Mouse (Mus musculus) left cerebral cortex, postnatal 4 days (tissue): ENCODE data around the gene Tk1. TPM values are rescaled to one million over a fixed set of nuclear protein-coding genes. Genes with fewer than 3 reads are reported as not detected.
"Not testable (repeated sequence)": the region's sequence is repeated elsewhere in the genome, so short reads cannot be mapped to it uniquely, and the experiment has no call there.

Experiments
- DNase-seq: peaks from one replicate; pipeline ENCODE4 v3.0.0-alpha.2; 2022
- intact Hi-C: fragments of 180-260 bp; cut with DNase I; formaldehyde crosslinking; loops from one replicate; pipeline ENCODE4 v1.15.1; 2025
- total RNA-seq, 2 experiments: library from RNA; stranded (reverse); gene quantifications; 2 replicates each; pipeline ENCODE4 v1.2.3; 2021

Gene Tk1
- total RNA-seq, 2 experiments from 2014 or later: 8.9 to 9.0 TPM

GRCm38 (mm10) chr11:117826164-117826563 is 272 bp upstream of the Tk1 start:
- intact Hi-C loops: loop anchor here (10.0 kb wide), 3 partner anchors 121 to 751 kb away; no protein-coding TSS in a partner anchor
- no peak for DNase-seq

GRCm38 (mm10) chr11:117824060-117824969 is 1.6 kb downstream of the Tk1 start:
- DNase-seq: peak; percentile 79

GRCm38 (mm10) chr11:117823411-117823810 is 2.5 kb downstream of the Tk1 start:
- intact Hi-C loops: loop anchor here (10.0 kb wide), 3 partner anchors 119 to 749 kb away; no protein-coding TSS in a partner anchor
- DNase-seq: no peak

More at GRCm38 (mm10) chr11:117824060-117824969, 1.6 kb downstream of the Tk1 start:
- intact Hi-C loops: loop anchor here (2.0 to 10.0 kb wide), 4 partner anchors 120 to 750 kb away; no protein-coding TSS in a partner anchor

- no peak for DNase-seq
- intact Hi-C loops: loop anchor here (10.0 kb wide), 3 partner anchors 118 to 748 kb away; no protein-coding TSS in a partner anchor
Measured at GRCm38 (mm10) chr11:117822728-117823241, 3.1 kb downstream of the Tk1 start.

GRCm38 (mm10) chr11:117821868-117822267 is 4.0 kb downstream of the Tk1 start:
- intact Hi-C loops: loop anchor here (10.0 kb wide), 3 partner anchors 117 to 747 kb away; no protein-coding TSS in a partner anchor
- DNase-seq: no peak

- intact Hi-C loops: loop anchor here (10.0 kb wide), 3 partner anchors 115 to 745 kb away; no protein-coding TSS in a partner anchor
- no peak for DNase-seq
Measured at GRCm38 (mm10) chr11:117820173-117820572, 5.7 kb downstream of the Tk1 start.

- intact Hi-C loops: no loop called here
- DNase-seq: no peak
Measured at GRCm38 (mm10) chr11:117819095-117819494, 6.8 kb downstream of the Tk1 start.

GRCm38 (mm10) chr11:117816389-117816996 is 9.4 kb downstream of the Tk1 start:
- DNase-seq: no peak
- intact Hi-C loops: no loop called here

- DNase-seq, intact Hi-C loops: not testable (repeated sequence)
Measured at GRCm38 (mm10) chr11:117815850-117816249, 10.0 kb downstream of the Tk1 start.

- intact Hi-C loops: no loop called here
- no peak for DNase-seq
Measured at GRCm38 (mm10) chr11:117814704-117815366, 11.1 kb downstream of the Tk1 start.

GRCm38 (mm10) chr11:117813867-117814266 is 12.0 kb downstream of the Tk1 start:
- intact Hi-C loops: no loop called here
- no peak for DNase-seq

GRCm38 (mm10) chr11:117810401-117811046 is 15.4 kb downstream of the Tk1 start:
- peak; percentile 82 for DNase-seq
- intact Hi-C loops: no loop called here

- intact Hi-C loops: no loop called here
- DNase-seq: peak; percentile 58
Measured at GRCm38 (mm10) chr11:117809407-117810311, 16.2 kb downstream of the Tk1 start, which contains the start of the genes Gm20708 and Syngr2. Gene Gm20708 (plus strand): TSS chr11:117809668. Gene Syngr2 (plus strand): TSS chr11:117809668.

GRCm38 (mm10) chr11:117806781-117807180 is 19.1 kb downstream of the Tk1 start:
- DNase-seq: no peak
- intact Hi-C loops: no loop called here

- intact Hi-C loops: no loop called here
- no peak for DNase-seq
Measured at GRCm38 (mm10) chr11:117803166-117803688, 22.7 kb downstream of the Tk1 start.

GRCm38 (mm10) chr11:117801650-117802049 is 24.2 kb downstream of the Tk1 start:
- no peak for DNase-seq
- intact Hi-C loops: no loop called here

- no peak for DNase-seq
- intact Hi-C loops: no loop called here
Measured at GRCm38 (mm10) chr11:117800038-117800437, 25.9 kb downstream of the Tk1 start.

GRCm38 (mm10) chr11:117799174-117799573 is 26.7 kb downstream of the Tk1 start:
- no peak for DNase-seq
- intact Hi-C loops: no loop called here

- DNase-seq: no peak
- intact Hi-C loops: no loop called here
Measured at GRCm38 (mm10) chr11:117798160-117798541, 27.7 kb downstream of the Tk1 start.
